Mouse (Mus musculus) stomach, postnatal 0 days (tissue): ENCODE results near the gene Parn.

Experiments used
- CTCF ChIP-seq: IDR thresholded peaks from 2 replicates; pipeline ENCODE4 v1.5.1; 2016; ENCODE audit warnings: antibody characterized with exemption, low read depth, mild to moderate bottlenecking, moderate library complexity
- EP300 ChIP-seq: optimal IDR thresholded peaks from 2 replicates; pipeline ENCODE3; 2016; ENCODE audit warnings: antibody characterized with exemption

DNA sequence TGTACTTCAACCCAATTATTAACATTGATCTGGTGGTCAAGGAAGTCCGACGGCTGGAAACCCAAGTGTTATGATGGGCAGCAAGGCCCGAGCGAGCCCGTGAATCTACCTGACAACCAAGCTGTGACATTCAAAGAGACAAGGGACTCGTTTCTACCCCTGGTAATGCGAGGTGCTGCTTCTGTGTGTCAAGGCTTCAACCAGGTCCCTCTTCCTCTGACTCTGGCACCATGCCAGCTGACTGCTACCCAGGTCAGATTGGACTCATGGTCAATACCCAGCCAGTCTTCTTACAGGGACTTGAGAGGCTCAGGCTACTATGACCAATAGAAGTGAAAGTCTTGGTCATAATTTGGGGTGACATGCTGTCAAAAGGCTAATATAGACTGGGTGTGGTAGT lies 34.2 kb upstream of the Parn start:
- TF ChIP-seq EP300 = no peak
- no peak for TF ChIP-seq CTCF
